Mouse (Mus musculus) ES-E14 (cell line): ENCODE data around the gene Dennd2c. TPM values are rescaled to one million over a fixed set of nuclear protein-coding genes. Genes with fewer than 3 reads are reported as not detected.
A peak's percentile ranks its signal among the peaks of the same experiment; 100 is the strongest.

Source experiments
- DNase-seq: peaks from one replicate; pipeline ENCODE4 v3.0.0-alpha.2; 2013; ENCODE audit warnings: low read depth, low spot score
- H3K27ac ChIP-seq: 2 replicates; pipeline ENCODE4 v1.5.1; 2012; ENCODE audit warnings: low read depth, mild to moderate bottlenecking, low read length, moderate library complexity, mixed read lengths; ENCODE audit not compliant: poor library complexity, insufficient read depth, severe bottlenecking
- H3K36me3 ChIP-seq: 2 replicates; pipeline ENCODE4 v1.6.1; 2012; ENCODE audit warnings: mild to moderate bottlenecking, low read length, moderate library complexity, mixed read lengths; ENCODE audit not compliant: control insufficient read depth, poor library complexity, insufficient read depth, severe bottlenecking
- H3K4me1 ChIP-seq, 2 experiments: fragments of 150-350 bp in 1 of 2; sonication (generic) in 1 of 2; 2 replicates each; pipeline ENCODE4 v1.6.1; 2012; ENCODE audit warnings: low read length in 2 of 2, mild to moderate bottlenecking in 1 of 2, mixed read lengths in 1 of 2; ENCODE audit not compliant: control insufficient read depth in 2 of 2, insufficient read depth in 2 of 2, poor library complexity in 1 of 2
- H3K4me3 ChIP-seq, 2 experiments: fragments of 150-350 bp in 1 of 2; sonication (generic) in 1 of 2; 2 replicates each; pipeline ENCODE4 v1.5.1; 2012; ENCODE audit warnings: low read length in 2 of 2, low read depth in 1 of 2, mild to moderate bottlenecking in 1 of 2, mixed read lengths in 1 of 2; ENCODE audit not compliant: insufficient read depth in 1 of 2, poor library complexity in 1 of 2, severe bottlenecking in 1 of 2
- H3K9ac ChIP-seq: 2 replicates; pipeline ENCODE4 v1.6.1; 2012; ENCODE audit warnings: low read depth, mild to moderate bottlenecking, low read length, mixed read lengths; ENCODE audit not compliant: poor library complexity, insufficient read depth, severe bottlenecking
- H3K9me3 ChIP-seq: fragments of 150-350 bp; sonication (generic); 2 replicates; pipeline ENCODE4 v1.6.1; 2012; ENCODE audit warnings: low read depth, mild to moderate bottlenecking, low read length; ENCODE audit not compliant: control insufficient read depth, insufficient read depth
- CHD2 ChIP-seq: IDR thresholded peaks from 2 replicates; pipeline ENCODE4 v1.6.1; 2014; ENCODE audit warnings: mild to moderate bottlenecking, low read depth, low read length, inconsistent platforms
- HCFC1 ChIP-seq: IDR thresholded peaks from 2 replicates; pipeline ENCODE4 v1.6.1; 2012; ENCODE audit warnings: low read length, inconsistent platforms, borderline replicate concordance; ENCODE audit not compliant: insufficient read depth
- MAFK ChIP-seq: IDR thresholded peaks from 2 replicates; pipeline ENCODE4 v1.6.1; 2014; ENCODE audit warnings: mild to moderate bottlenecking, low read depth, low read length, inconsistent platforms; ENCODE audit not compliant: insufficient read depth
- ZC3H11A ChIP-seq: IDR thresholded peaks from 2 replicates; pipeline ENCODE4 v1.6.1; 2012; ENCODE audit warnings: low read depth, mild to moderate bottlenecking, inconsistent platforms, low read length, borderline replicate concordance
- ZNF384 ChIP-seq: IDR thresholded peaks from 2 replicates; pipeline ENCODE4 v1.6.1; 2012; ENCODE audit warnings: low read depth, low read length, inconsistent platforms
- in situ Hi-C, 2 experiments: fragments of 600-800 bp; cut with MboI; formaldehyde crosslinking; loops; one replicate each; pipeline ENCODE4 v1.15.1; 2025; ENCODE audit warnings: low sequenced_read_pairs in 2 of 2, inconsistent platforms in 1 of 2; ENCODE audit not compliant: unreplicated experiment in 2 of 2
- total RNA-seq: library from RNA; depleted of rRNA; stranded (reverse); fragments of 300-350 nt; gene quantifications from 2 replicates; pipeline ENCODE4 v1.2.3, GENCODE M21; 2012; rRNA removed

The Dennd2c gene
- 29.9 and 39.2 TPM in 2 replicates for total RNA-seq

GRCm38 (mm10) chr3:103102454-103103390 lies at the start of gene Dennd2c:
TSS of gene Dennd2c (plus strand) at chr3:103102604.
- H3K4me3 ChIP-seq, result peak within 1 kb of the TSS; percentile 92 to 94
- H3K36me3 ChIP-seq, result no peaks in the 10 kb centered on the region
- H3K4me1 ChIP-seq, result peaks cover 3 to 5% of the 10 kb centered on the region in 2 experiments
- TF ChIP-seq ZNF384 (no peak), MAFK (no peak), ZC3H11A (no peak), CHD2 (no peak), HCFC1 (no peak; the same call in 1 of the 2 replicates)
- H3K9ac ChIP-seq, result peak within 1 kb of the TSS; percentile 90
- no peak within 1 kb of the TSS for H3K27ac ChIP-seq
- DNase-seq, result peak; percentile 91
- H3K9me3 ChIP-seq, result no peaks in the 10 kb centered on the region
- in situ Hi-C loops, result no loop called here

- TF ChIP-seq MAFK (no peak), ZNF384 (no peak), CHD2 (no peak), HCFC1 (no peak), ZC3H11A (no peak)
- Histone ChIP-seq H3K4me1 (no peaks in the 10 kb centered on the region), H3K9ac (no peak overlapping the region), H3K27ac (no peak overlapping the region), H3K9me3 (no peaks in the 10 kb centered on the region), H3K4me3 (no peak overlapping the region), H3K36me3 (peaks cover 25% of the 10 kb centered on the region)
- in situ Hi-C loops, result no loop called here
- DNase-seq, result no peak
These were observed 46.3 kb upstream of the Dennd2c start for GRCm38 (mm10) chr3:103056016-103056595.

GRCm38 (mm10) chr3:103057752-103058151 lies 44.7 kb upstream of the Dennd2c start:
- Histone ChIP-seq H3K4me1 (no peaks in the 10 kb centered on the region), H3K36me3 (peaks cover 29% of the 10 kb centered on the region), H3K27ac (peak overlapping the region; percentile 44; the same call in 1 of the 2 replicates), H3K9ac (0 out of 2 replicates have a peak overlapping the region, but pooled peaks have one; percentile 3), H3K9me3 (no peaks in the 10 kb centered on the region), H3K4me3 (peak overlapping the region; percentile 68 to 71)
- in situ Hi-C loops, result no loop called here
- DNase-seq, result no peak
- no peak for TF ChIP-seq CHD2
- TF ChIP-seq HCFC1, result no peak
- no peak for TF ChIP-seq ZC3H11A
- no peak for TF ChIP-seq MAFK
- no peak for TF ChIP-seq ZNF384

DNA sequence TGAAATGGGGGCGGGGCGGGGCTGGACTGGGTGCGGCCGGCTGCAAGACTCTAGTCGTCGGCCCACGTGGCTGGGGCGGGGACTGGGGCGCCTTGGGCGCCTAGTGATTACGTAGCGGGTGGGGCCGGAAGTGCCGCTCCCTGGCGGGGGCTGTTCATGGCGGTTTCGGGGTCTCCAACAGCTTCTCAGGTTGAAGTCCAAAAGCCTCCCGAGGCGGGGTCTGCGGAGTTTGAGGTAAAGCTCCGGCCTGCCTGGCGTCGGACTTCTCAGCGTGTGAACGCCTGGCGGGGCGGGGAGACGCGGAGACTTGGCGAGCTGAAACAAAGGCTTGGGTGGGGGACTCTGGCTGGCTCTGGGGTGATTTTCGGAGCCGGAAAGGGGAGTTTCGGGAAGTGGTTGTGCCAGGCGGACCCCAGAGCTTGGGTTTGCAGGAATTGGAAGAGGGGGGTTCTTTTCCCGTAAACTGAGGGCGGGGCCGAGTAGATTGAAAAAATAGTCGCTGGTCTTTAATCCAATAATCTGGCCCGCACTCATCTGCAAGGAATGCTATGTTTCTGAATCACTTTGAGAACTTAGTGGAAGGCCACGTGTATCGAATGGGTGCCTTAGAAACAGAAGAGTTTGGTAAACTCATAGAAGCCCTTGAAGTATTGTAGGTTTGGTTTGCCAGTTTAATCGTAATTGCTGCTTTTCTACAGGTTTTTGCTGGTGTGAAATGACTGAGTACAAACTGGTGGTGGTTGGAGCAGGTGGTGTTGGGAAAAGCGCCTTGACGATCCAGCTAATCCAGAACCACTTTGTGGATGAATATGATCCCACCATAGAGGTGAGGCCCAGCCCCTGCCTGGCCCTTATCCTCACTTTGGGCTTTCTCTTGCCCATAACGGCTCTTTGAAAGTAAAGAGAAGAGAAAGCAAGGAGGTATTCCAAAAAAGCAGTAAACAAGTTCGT lies 43.9 kb upstream of the Dennd2c start, which contains the start of gene Nras:
Gene Nras (plus strand): TSS at position 79 of the 951 bp plus-strand sequence.
- no peaks in the 10 kb centered on the region for H3K9me3 ChIP-seq
- peaks cover 31% of the 10 kb centered on the region for H3K36me3 ChIP-seq
- peak; percentile 91 for DNase-seq
- H3K9ac ChIP-seq, result peak within 1 kb of the TSS; percentile 81
- H3K4me1 ChIP-seq, result no peaks in the 10 kb centered on the region
- in situ Hi-C loops, result no loop called here
- TF ChIP-seq HCFC1, result peak; percentile 76; the same call in 1 of the 2 replicates
- no peak for TF ChIP-seq MAFK
- TF ChIP-seq ZNF384, result no peak
- H3K27ac ChIP-seq, result peak within 1 kb of the TSS; percentile 93
- H3K4me3 ChIP-seq, result peak within 1 kb of the TSS; percentile 71 to 76
